Mouse (Mus musculus): Measurements from ENCODE around the gene Nme7.

GRCm38 (mm10) chr1:164320731-164321130, 16.8 kb downstream of the Nme7 start:
- TF ChIP-seq POLR2A (IDR thresholded peaks at IDR 0.05; ENCODE audit: borderline replicate concordance, insufficient read depth, low read length) (no peak), CTCF (IDR thresholded peaks at IDR 0.05; ENCODE audit: borderline replicate concordance, insufficient read depth, low read depth, low read length) (no peak)
